Mouse (Mus musculus) midbrain, embryonic 12.5 days (tissue): Measurements from ENCODE around the gene Esm1. TPM values are rescaled to one million over a fixed set of nuclear protein-coding genes. Genes with fewer than 3 reads are reported as not detected.
"Not testable (repeated sequence)": the region's sequence is repeated elsewhere in the genome, so short reads cannot be mapped to it uniquely, and the experiment has no call there.

Source experiments
- ATAC-seq: fragments of 200-750 bp; cut with Nextera tagmentation; 2 replicates; pipeline ENCODE4 v1.8.0; 2017; ENCODE audit warnings: low read depth, moderate TSS enrichment, moderate library complexity; ENCODE audit not compliant: low FRiP score
- H3K27ac ChIP-seq: fragments of 300-500 bp; sonication (generic); replicated peaks from 2 replicates; pipeline ENCODE4 v1.5.1; 2016; ENCODE audit warnings: mild to moderate bottlenecking
- H3K27me3 ChIP-seq: fragments of 300-500 bp; sonication (generic); 2 replicates; pipeline ENCODE4 v1.6.1; 2016; ENCODE audit warnings: mild to moderate bottlenecking
- H3K36me3 ChIP-seq: fragments of 300-500 bp; sonication (generic); 2 replicates; pipeline ENCODE4 v1.6.1; 2016
- H3K4me1 ChIP-seq: fragments of 300-500 bp; sonication (generic); 2 replicates; pipeline ENCODE4 v1.6.1; 2016
- H3K4me2 ChIP-seq: fragments of 300-500 bp; sonication (generic); replicated peaks from 2 replicates; pipeline ENCODE4 v1.6.1; 2016; ENCODE audit warnings: mild to moderate bottlenecking, moderate library complexity
- H3K4me3 ChIP-seq: fragments of 300-500 bp; sonication (generic); 2 replicates; pipeline ENCODE4 v1.5.1; 2016; ENCODE audit warnings: mild to moderate bottlenecking
- H3K9ac ChIP-seq: fragments of 300-500 bp; sonication (generic); replicated peaks from 2 replicates; pipeline ENCODE4 v1.6.1; 2016; ENCODE audit warnings: mild to moderate bottlenecking, moderate library complexity
- H3K9me3 ChIP-seq: fragments of 300-500 bp; sonication (generic); 2 replicates; pipeline ENCODE4 v1.6.1; 2016; ENCODE audit warnings: mild to moderate bottlenecking
- WGBS: fragments of 180-500 bp; shearing (Covaris S2); methylation state at CpG from one replicate; pipeline ENCODE4 v1.1.7; 2016; 5-methylcytosine and 5-hydroxymethylcytosine counted together
- polyA plus RNA-seq: library from polyadenylated mRNA; unstranded; fragments of >200 nt; fragmentation: Nextera tagmentation; extraction: Ambion mirVana; gene quantifications from 2 replicates; pipeline ENCODE4 v1.2.1, GENCODE M21; 2016

Esm1 gene
- polyA plus RNA-seq, 1 experiment from 2014 or later = 1.1 TPM

DNA sequence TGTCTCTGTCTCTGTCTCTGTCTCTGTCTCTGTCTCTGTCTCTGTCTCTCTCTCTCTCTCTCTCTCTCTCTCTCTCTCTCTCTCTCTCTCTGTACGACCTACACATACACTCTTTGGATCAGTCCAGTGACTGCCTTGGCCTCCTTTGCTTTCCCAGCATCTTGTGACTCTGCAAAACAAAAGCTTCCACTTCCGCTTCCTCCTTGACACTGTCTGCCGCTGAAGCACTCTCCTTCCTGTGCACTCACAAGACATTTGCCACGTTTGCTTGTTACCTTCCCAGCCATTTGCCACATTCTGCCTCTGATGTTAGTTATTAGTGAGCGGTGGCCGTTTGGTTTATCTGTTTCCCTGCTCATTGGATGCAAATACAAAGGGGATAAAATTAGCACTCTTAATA, 32.7 kb downstream of the Esm1 start:
- Histone ChIP-seq H3K9me3 (no peaks in the 10 kb centered on the region), H3K27me3 (no peaks in the 10 kb centered on the region), H3K36me3 (no peaks in the 10 kb centered on the region), H3K9ac (no peak overlapping the region), H3K4me1 (no peaks in the 10 kb centered on the region), H3K4me3 (no peak overlapping the region), H3K4me2 (no peak overlapping the region), H3K27ac (no peak overlapping the region)
- 66% methylated on average over 6 of the region's 6 CpGs for WGBS
- ATAC-seq = no peak

DNA sequence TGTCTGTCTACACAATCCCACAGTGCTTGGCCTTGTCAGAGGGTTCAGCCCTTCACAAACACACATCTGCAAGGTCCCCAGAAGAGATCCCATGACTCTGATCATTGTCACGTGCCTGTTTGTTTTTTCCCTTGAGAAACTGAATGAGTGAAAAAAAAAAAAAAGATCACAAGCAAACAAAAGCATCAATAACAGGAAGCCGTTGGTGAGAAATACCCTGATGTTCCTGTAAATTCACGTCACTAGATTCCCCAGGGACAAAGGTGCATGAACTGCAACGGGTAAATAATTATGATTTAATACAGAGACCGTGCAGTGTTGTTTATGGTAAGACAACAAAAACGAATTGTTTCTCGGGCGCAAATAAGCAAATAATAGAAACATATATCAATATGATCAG, 35.6 kb downstream of the Esm1 start:
- no peak overlapping the region for H3K9ac ChIP-seq
- H3K9me3 ChIP-seq = no peaks in the 10 kb centered on the region
- no peak for ATAC-seq
- WGBS = 88% methylated on average over 8 of the region's 8 CpGs
- no peak overlapping the region for H3K27ac ChIP-seq
- H3K4me1 ChIP-seq = no peaks in the 10 kb centered on the region
- H3K4me3 ChIP-seq = no peak overlapping the region
- no peak overlapping the region for H3K4me2 ChIP-seq
- no peaks in the 10 kb centered on the region for H3K27me3 ChIP-seq
- no peaks in the 10 kb centered on the region for H3K36me3 ChIP-seq

DNA sequence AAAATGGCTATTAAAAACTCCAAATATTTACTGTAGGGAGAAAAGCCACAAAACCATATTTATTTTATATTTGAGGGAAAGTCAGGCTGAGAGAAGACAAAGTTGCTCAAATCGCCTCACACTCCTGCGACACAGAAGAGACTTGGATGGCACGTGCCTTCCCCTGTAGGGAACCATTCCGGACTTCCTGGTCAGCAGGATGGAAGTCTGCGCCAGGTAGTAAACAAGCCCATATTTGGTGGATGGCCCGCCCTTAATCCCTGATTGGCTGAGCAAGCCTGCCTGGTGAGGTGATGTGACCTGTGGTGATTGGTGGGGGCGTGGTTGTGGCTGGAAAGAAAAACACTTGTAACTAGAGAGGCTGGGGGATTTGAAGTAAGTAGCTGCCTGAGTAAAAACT, 43.1 kb downstream of the Esm1 start:
- ATAC-seq, H3K27ac ChIP-seq, H3K9me3 ChIP-seq: not testable (repeated sequence)

DNA sequence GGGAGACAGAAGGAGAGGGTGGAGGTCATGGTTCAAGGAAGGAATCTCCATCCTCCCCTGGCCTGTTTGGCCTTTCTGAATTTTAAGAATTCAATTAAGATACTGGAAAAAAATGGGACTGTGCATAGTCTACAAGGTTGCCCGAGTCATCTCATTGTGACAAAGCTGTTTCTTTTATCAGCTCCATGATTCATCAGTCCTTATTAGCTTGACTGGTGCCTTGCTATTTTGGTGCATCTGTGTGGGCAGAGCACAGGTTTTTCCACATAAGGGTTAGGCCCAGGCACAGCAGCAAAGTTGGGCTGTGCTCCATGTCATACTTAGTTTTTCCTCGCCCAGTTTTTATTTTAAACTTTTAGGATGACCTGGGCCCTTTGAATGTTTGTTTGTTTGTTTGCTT, 47.3 kb downstream of the Esm1 start:
- Histone ChIP-seq H3K4me2 (no peak overlapping the region), H3K9ac (no peak overlapping the region), H3K4me3 (no peak overlapping the region), H3K4me1 (no peaks in the 10 kb centered on the region), H3K36me3 (no peaks in the 10 kb centered on the region), H3K9me3 (no peaks in the 10 kb centered on the region), H3K27me3 (no peaks in the 10 kb centered on the region), H3K27ac (no peak overlapping the region)
- 97% methylated on average over 2 of the region's 2 CpGs for WGBS
- ATAC-seq = no peak

More for the DNA sequence above, 43.1 kb downstream of the Esm1 start:
- WGBS = 91% methylated on average over 7 of the region's 7 CpGs
- not testable (repeated sequence) for H3K4me3 ChIP-seq, H3K9ac ChIP-seq, H3K4me1 ChIP-seq, H3K27me3 ChIP-seq, H3K4me2 ChIP-seq, H3K36me3 ChIP-seq

DNA sequence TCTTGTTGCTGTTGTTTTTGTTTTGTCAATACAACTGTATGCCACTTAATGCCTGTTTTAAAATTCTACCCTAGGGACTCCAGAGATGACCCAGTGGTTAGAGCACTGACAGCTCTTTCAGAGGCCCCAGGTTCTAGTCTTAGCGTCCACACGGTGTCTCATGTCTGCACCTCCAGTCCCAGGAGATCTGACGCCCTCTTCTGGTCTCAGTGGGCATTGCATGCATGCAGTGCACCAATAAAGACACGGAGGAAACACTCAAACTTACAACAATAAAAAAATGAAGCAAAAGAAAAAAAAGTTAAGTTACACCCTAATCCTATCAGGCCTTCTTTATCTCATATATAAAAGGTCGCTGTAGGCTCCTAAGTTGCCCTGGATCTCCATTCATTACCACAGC, 47.7 kb downstream of the Esm1 start:
- H3K27ac ChIP-seq = no peak overlapping the region
- H3K9ac ChIP-seq = no peak overlapping the region
- no peaks in the 10 kb centered on the region for H3K36me3 ChIP-seq
- H3K9me3 ChIP-seq = no peaks in the 10 kb centered on the region
- no peaks in the 10 kb centered on the region for H3K27me3 ChIP-seq
- no peak overlapping the region for H3K4me2 ChIP-seq
- no peak overlapping the region for H3K4me3 ChIP-seq
- no peaks in the 10 kb centered on the region for H3K4me1 ChIP-seq
- WGBS = 53% methylated on average over 5 of the region's 5 CpGs
- ATAC-seq = no peak

DNA sequence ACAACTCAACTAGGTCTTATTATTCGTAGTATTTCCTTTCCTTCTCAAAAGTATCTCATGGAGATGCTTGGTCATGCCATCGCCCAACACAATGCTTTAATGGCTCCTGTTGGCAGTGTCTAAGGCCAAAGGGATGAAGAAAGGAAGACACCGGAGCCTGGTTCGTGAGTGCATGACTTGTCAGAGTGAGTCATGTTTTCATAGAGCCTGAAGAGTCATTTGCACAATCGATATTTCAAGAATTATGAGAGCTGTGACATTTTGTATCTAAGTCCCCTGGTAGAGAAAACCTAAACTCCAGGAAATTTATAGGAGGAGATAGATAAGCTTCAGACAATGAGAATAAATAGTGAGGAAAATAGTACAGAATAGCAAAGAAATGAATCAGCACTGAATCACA, 49.8 kb downstream of the Esm1 start:
- no peak for ATAC-seq
- no peak overlapping the region for H3K4me2 ChIP-seq
- no peak overlapping the region for H3K27ac ChIP-seq
- H3K9me3 ChIP-seq = no peaks in the 10 kb centered on the region
- no peak overlapping the region for H3K4me3 ChIP-seq
- H3K9ac ChIP-seq = no peak overlapping the region
- no peaks in the 10 kb centered on the region for H3K36me3 ChIP-seq
- H3K27me3 ChIP-seq = 0 out of 2 replicates have a peak, but pooled peaks cover 6% of the 10 kb centered on the region
- no peaks in the 10 kb centered on the region for H3K4me1 ChIP-seq
- WGBS = 93% methylated on average over 5 of the region's 5 CpGs

- no peak overlapping the region for H3K27ac ChIP-seq
- H3K9ac ChIP-seq = no peak overlapping the region
- no peak overlapping the region for H3K4me3 ChIP-seq
- peaks cover 6% of the 10 kb centered on the region; the same call in 1 of the 2 replicates for H3K27me3 ChIP-seq
- ATAC-seq = no peak
- H3K36me3 ChIP-seq = no peaks in the 10 kb centered on the region
- H3K9me3 ChIP-seq = no peaks in the 10 kb centered on the region
- H3K4me1 ChIP-seq = no peaks in the 10 kb centered on the region
- 85% methylated on average over 12 of the region's 12 CpGs for WGBS
- H3K4me2 ChIP-seq = no peak overlapping the region
Measured at GRCm38 (mm10) chr13:113262822-113263221, 53.4 kb downstream of the Esm1 start.

GRCm38 (mm10) chr13:113265257-113265656, 55.8 kb downstream of the Esm1 start:
- 33% methylated on average over 13 of the region's 13 CpGs for WGBS
- Histone ChIP-seq H3K27me3 (peaks cover 6% of the 10 kb centered on the region; the same call in 1 of the 2 replicates), H3K4me3 (no peak overlapping the region), H3K4me2 (no peak overlapping the region), H3K9ac (no peak overlapping the region), H3K27ac (no peak overlapping the region), H3K9me3 (no peaks in the 10 kb centered on the region), H3K36me3 (no peaks in the 10 kb centered on the region), H3K4me1 (no peaks in the 10 kb centered on the region)
- ATAC-seq = no peak

- ATAC-seq = peak; percentile 38; the same call in 1 of the 2 replicates
- Histone ChIP-seq H3K4me3 (no peak overlapping the region), H3K27ac (no peak overlapping the region), H3K27me3 (peaks cover 6% of the 10 kb centered on the region; the same call in 1 of the 2 replicates), H3K9ac (no peak overlapping the region), H3K36me3 (no peaks in the 10 kb centered on the region), H3K9me3 (no peaks in the 10 kb centered on the region), H3K4me2 (no peak overlapping the region; the same call in 1 of the 2 replicates), H3K4me1 (no peaks in the 10 kb centered on the region)
- WGBS = 33% methylated on average over 9 of the region's 9 CpGs
Measured at GRCm38 (mm10) chr13:113266495-113266951, 57.1 kb downstream of the Esm1 start.

GRCm38 (mm10) chr13:113267204-113267603, 57.7 kb downstream of the Esm1 start:
- H3K4me1 ChIP-seq = no peaks in the 10 kb centered on the region
- no peaks in the 10 kb centered on the region for H3K36me3 ChIP-seq
- H3K9ac ChIP-seq = no peak overlapping the region
- no peak overlapping the region for H3K27ac ChIP-seq
- no peak overlapping the region for H3K4me3 ChIP-seq
- WGBS = 85% methylated on average over 3 of the region's 3 CpGs
- H3K27me3 ChIP-seq = peaks cover 6% of the 10 kb centered on the region; the same call in 1 of the 2 replicates
- ATAC-seq = no peak
- H3K9me3 ChIP-seq = no peaks in the 10 kb centered on the region
- H3K4me2 ChIP-seq = no peak overlapping the region

Other genes starting within 250 kb of the Esm1 start
- 0.85 and 1.9 TPM in 2 replicates for gene Ccno, start 221.9 kb upstream of the Esm1 start, polyA plus RNA-seq
- gene Mcidas, start 215.8 kb upstream of the Esm1 start, polyA plus RNA-seq = 0.24 and 1.1 TPM in 2 replicates
- gene Cdc20b, start 174.5 kb upstream of the Esm1 start, polyA plus RNA-seq = 0.15 TPM in 1 of 2 replicates, not detected in the other
- 97.4 and 102 TPM in 2 replicates for gene Gpx8, start 163.2 kb upstream of the Esm1 start, polyA plus RNA-seq
- not detected in 2 replicates for gene Gzma, start 108.7 kb upstream of the Esm1 start, polyA plus RNA-seq
- gene Gzmk, start 16.2 kb downstream of the Esm1 start, polyA plus RNA-seq = not detected in 2 replicates
- 1.8 and 2.0 TPM in 2 replicates for gene BC067074, start 83.5 kb downstream of the Esm1 start, polyA plus RNA-seq